Mouse (Mus musculus) c-Kit-positive CD71-negative TER-119-negative erythroid progenitor cells, embryonic 14.5 days (primary cell): ENCODE results near the gene Ifnb1.
A peak's percentile ranks its signal among the peaks of the same experiment; 100 is the strongest.
"Not testable (repeated sequence)": the region's sequence is repeated elsewhere in the genome, so short reads cannot be mapped to it uniquely, and the experiment has no call there.

Experiments used
- DNase-seq: peaks from one replicate; pipeline ENCODE4 v3.0.0-alpha.2; 2013; ENCODE audit warnings: low read depth

Gene Ifnb1

GRCm38 (mm10) chr4:88522674-88523073, at the start of gene Ifnb1:
Gene Ifnb1, minus strand, starts transcription at chr4:88522774.
- DNase-seq, result no peak

DNA sequence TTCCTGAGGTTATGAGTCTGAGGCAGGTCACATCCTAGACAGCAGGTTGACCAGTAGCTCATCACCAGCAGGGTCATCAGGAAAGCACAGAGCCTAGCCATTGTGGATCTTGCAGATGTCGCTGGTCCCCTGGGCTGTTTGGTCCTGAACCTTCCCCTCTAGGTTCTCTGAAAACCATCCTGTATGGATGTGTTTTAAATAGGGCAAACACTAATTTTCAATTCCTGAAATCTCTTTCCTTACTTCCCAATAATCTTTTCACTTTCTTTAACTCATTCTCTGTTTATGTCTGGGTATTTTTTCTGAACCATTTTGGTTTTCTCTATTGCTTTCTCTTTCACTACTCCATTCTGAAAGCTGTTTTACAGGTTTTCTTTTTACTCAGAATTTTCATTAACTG, 49.1 kb upstream of the Ifnb1 start, which contains the start of gene Ifna14:
TSS of gene Ifna14 (minus strand) at position 101 of the 400 bp plus-strand sequence.
- no peak for DNase-seq

- DNase-seq, result no peak
Observed at GRCm38 (mm10) chr4:88561791-88562190, 39.2 kb upstream of the Ifnb1 start.

DNA sequence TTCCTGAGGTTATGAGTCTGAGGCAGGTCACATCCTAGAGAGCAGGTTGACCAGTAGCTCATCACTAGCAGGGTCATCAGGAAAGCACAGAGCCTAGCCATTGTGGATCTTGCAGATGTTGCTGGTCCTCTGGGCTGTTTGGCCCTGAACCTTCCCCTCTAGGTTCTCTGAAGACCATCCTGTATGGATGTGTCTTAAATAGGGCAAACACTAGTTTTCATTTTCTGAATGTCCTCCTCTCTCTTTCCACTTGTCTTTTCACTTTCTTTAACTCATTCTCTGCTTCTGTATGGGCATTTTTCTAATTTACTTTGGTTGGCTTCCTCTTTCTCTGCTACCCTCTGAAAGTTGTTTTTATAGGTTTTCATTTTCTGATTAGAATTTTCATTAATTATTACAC, 35.6 kb upstream of the Ifnb1 start, which contains the start of gene Ifna15:
TSS of gene Ifna15 (minus strand) at position 101 of the 400 bp plus-strand sequence.
- not testable (repeated sequence) for DNase-seq

- DNase-seq, result peak; percentile 87
Observed at GRCm38 (mm10) chr4:88550161-88550945, 27.8 kb upstream of the Ifnb1 start.

DNA sequence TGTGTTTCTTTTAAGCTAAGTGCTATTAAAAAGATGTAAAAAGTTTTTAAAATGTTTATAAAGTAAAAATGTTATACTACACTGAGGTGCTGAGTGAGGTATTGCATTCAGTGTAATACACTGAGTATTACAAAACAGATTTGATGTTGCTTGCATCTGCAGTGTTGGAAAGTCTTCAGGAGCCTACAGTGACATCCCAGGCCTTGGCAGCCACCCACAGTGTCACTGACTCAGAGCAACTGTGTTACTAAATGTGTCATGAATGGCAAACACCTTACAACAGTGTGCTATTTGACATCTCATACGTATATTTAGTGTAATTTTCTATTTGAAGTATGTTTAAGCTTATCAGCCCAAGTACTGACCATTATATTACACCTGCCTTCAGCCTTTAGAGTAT, 25.4 kb upstream of the Ifnb1 start:
- DNase-seq, result no peak

DNA sequence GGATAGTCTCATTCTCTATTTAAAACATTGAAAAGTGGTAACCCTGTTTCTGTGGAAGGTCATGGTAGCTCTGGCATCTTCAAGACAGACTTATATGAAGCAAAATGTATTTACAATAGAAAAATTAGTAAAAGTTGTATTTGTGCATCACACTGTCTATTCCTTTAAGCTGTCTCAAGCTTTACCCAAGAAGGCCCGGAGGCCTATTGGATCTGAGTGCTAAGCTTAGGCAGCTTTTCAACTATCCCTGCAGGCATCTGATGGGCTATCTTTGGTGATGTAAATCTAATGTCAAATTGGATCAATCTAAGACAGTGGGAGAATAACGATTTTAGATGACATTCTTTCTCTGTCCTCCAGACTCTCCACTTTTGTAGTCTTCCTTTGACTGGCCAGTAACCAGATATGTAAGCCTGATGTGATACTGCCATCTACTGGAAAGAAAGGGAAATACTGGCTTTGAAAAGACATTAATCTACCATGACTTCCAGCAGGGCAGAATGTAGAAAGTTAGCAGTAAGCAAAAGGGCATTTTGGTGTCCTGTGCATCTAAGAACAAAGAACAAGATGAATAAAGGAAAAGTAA, 21.2 kb upstream of the Ifnb1 start:
- peak; percentile 66 for DNase-seq

DNA sequence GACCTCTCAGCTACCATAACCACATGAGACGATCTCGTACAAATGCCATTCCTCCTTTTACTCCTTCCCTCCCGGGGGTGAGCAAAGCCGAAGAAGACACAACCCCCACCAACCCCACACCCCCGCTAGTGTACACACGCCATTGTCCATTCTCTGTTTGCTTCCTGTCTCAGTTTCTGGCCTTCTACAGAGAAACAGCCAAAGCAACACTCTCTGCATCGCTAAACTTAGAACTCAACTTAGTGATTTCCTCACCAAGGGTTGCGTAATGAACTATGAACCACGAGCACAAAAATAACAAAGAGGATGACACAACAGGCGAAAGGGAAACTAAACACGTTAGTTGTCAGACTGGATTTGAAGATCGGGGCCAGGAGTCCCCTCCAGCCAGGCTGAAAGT, 14.8 kb upstream of the Ifnb1 start:
- peak; percentile 48 for DNase-seq

GRCm38 (mm10) chr4:88536640-88537039, 14.1 kb upstream of the Ifnb1 start:
- DNase-seq, result no peak

GRCm38 (mm10) chr4:88535742-88536141, 13.2 kb upstream of the Ifnb1 start:
- DNase-seq, result no peak

DNA sequence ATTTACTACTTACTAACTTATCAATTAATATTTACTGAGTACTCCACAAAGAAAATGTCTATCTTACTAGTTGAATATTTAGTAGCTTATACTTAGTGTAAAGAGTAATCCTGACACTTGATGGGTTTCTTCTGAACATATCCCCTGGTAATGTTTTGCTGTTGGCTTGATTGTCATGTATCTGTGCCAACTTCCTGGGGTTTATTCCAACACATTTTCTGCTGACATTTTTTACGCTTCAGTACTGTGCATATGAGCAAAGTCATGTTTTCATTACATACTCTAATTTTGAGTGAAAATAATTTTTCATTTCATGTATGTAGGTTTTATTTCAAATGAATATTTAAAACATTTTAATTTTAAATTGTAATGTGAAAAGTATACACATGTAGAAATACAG, 12.3 kb upstream of the Ifnb1 start:
- no peak for DNase-seq

DNA sequence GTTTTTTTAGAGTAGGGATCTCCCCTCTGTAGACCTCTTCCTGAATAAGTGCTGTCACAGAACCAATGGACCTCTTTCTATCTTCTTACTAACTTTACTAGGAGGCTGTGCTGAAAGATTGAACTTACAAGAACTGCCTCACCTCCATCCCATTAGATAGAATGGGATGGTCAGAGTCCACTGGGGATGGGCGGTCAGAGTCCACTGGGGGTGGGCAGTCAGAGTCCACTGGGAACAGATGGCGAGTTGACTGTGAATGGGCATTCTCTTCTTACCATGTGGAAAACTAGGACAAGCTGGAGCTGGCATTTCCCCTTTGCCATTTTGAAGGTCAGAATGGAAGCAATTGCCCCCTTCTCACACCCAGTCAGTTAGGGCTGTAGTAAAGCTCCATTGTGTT, 10.9 kb upstream of the Ifnb1 start:
- no peak for DNase-seq

GRCm38 (mm10) chr4:88530892-88531291, 8.3 kb upstream of the Ifnb1 start:
- DNase-seq, result no peak

DNA sequence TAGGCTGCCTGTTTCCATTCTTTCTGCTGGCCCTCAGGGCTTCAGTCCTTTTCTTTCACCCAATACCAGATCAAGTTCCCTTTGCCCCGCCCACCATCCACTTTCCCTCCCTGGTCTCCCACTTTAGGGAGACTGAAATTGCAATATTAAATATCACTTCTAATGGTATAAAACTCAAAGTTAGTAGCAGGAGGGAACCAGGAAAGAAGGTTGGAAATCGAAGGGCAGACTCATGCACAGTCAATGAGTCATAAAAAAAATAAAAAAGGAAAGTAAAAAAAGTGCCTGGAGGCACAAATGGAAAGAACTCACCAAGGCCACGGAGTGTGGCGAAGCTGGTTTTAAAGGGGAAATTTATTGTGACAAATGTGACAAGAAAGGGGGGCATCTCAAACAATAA, 7.7 kb upstream of the Ifnb1 start:
- no peak for DNase-seq

- no peak for DNase-seq
Observed at GRCm38 (mm10) chr4:88526379-88527049, 3.9 kb upstream of the Ifnb1 start.

DNA sequence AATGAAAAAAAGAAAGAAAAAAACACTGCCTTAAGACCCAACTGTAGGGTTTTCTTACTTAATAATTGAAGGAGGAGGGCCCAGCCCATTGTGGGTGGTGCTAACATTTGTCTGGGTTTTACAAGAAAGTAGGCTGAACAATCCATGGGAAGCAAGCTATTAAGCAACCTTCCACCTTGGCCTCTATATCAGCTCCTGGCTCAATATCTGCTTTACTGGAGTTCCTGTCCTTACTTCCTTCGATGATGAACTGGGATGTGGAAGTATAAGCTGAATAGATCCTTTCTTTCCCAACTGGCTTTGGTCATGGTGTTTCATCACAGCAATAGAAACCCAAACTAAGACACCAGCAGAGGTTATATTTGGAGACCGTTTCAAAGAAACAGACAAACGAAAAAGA, 2.8 kb upstream of the Ifnb1 start:
- DNase-seq, result no peak

DNA sequence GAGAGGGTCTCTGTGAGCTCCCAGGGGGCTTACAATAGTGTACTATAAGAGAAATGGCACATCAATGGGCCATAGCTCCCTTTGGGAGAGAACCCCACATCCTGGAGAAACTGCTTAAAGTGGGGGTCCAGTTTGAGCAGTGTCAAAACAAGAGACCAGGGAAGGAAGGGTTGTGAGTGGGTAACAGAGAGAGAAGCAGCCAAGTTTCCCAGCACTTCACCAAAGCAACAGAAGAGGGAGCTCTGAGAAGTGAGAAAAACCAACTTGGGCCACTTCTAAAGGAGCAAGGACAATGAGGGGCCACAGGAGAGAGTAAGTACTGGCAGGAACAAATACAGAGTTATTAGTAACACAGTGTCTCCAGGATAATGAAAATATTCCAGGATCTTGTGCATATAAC, 667 bp upstream of the Ifnb1 start:
- DNase-seq, result no peak

GRCm38 (mm10) chr4:88517957-88518356, 4.6 kb downstream of the Ifnb1 start:
- DNase-seq, result no peak

- no peak for DNase-seq
Observed at GRCm38 (mm10) chr4:88515711-88516211, 6.8 kb downstream of the Ifnb1 start.

DNA sequence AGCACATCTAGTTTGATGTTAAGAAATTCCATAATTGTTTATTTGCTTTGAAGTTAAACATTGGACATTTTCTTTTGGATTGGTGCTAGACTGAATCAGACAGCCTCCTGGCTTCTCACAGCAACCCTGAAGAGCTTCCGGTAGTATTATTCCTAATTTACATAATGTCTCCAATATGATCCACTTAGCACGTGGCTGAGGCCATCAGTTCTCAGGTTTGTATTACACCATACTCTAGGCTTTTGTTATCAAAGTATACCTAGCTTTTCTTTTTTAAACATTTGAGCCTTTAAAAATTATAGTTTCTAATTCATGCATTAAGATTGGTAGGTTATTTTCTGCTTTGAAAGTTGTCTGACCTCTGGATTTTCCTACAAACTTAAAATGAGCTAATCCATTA, 7.3 kb downstream of the Ifnb1 start:
- no peak for DNase-seq

GRCm38 (mm10) chr4:88514403-88514802, 8.2 kb downstream of the Ifnb1 start:
- DNase-seq, result peak; percentile 48

- no peak for DNase-seq
Observed at GRCm38 (mm10) chr4:88513743-88514142, 8.8 kb downstream of the Ifnb1 start.

DNA sequence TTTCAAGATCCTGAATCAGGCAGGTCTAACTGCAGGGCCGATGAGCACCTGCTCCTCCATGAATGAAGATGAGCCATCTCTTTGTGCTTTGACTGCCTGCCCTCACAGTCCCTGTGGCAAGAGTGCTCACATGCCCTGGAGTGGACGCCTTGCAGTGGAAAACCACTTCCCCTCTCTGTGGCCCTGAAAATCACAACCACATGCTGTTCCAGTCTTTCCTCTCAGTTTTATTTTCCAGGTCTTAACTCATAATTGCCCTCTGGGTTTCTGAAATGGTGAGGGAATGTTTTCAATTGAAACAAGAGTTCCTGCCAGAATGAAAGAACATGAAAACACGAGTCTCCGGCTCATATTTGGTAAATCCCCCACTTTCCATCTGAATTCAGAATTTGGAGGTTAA, 18.8 kb downstream of the Ifnb1 start:
- no peak for DNase-seq
